Mouse (Mus musculus) B cell, adult 62 days (primary cell): ENCODE measurements around the gene Cdk7. TPM values are rescaled to one million over a fixed set of nuclear protein-coding genes. Genes with fewer than 3 reads are reported as not detected.

ENCODE experiments used
- total RNA-seq: library from RNA; stranded (reverse); gene quantifications from 4 replicates; pipeline ENCODE4 v1.2.4, GENCODE M21; 2023

The Cdk7 gene
- 27.7 to 32.3 TPM (median 31.1 TPM) in 4 replicates for total RNA-seq

GRCm38 (mm10) chr13:100730861-100731176 is at the start of gene Cdk7:
Gene Cdk7, minus strand, starts transcription at chr13:100730939.

DNA sequence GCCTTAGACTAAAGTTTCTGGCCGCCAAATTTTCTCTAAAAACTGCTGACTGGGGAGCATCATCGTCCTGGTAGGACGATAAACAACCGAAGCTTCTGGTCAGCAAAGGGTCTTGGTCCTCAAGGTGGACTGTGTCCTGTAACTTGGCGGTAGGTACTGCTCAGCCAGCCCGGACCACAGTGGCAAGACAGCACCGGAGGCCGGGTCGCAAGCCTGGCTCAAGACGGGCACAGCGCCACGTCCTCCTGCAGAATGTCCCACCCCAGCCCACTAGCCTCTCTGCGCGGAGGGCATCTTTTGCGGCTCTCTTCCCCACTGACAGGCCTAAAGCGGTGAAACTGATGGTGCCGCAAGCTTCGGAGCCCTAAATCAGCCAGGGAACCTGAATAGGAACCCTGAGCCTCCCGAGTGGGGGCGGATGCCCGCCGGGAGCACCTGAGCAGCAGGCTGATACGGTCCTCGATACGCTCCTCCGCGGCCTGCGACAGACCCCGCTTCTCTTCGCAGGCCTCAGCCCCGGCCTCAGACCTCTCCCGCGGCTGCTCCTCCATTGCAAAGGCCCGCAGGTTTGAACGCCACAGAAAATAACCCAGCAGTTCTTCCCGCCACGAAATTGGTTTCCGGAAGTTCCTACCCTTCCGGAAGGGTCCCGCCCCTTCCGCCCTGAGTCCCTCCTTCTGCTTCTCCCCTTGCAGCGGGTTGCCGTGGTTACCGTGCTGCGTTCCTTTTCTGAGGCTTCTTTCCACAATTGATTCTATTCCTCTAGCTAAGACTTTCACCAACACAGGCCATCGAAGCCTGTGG is 44.7 kb upstream of the Cdk7 start, which contains the start of gene Cenph:
Gene Cenph, minus strand, starts transcription at position 648 of the 804 bp plus-strand sequence.

GRCm38 (mm10) chr13:100744036-100744744 is 13.5 kb upstream of the Cdk7 start, which contains the start of gene Mrps36:
Gene Mrps36, minus strand, starts transcription at chr13:100744659.

DNA sequence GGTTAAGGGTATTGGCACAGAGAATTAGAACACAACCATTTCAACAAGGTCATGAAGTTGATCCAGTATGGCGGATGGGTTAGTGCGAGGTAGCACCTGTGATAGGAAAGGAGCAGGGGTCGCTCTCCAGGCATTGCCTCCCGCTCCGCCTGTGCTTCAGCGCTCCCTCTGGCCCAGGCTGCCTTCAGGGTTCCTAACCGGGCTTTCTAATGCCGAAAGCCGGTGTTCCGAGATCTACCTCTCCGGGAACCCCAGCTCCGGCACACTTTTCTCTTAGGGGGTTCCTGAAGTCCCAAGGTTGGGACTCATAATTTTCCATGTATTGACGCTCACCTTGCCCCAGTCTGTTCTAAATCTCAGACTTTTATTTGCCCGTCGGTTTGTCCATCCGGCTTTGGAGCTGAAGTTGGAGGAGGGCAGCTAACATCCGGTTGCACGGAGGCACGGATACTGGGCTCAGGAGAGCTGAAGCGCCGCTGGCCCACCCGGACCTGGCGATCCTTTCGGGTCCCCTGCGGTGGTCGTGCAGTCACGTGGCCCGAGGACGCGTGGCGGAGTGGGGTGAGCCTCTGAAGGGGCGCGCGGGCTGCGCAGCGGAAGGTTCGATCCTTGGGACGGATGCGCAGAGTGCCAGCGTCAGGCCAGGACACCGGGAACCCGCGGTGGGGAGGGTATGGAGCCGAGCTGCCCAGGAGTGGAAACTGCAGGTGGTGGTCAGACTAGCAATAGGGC is 61.3 kb downstream of the Cdk7 start, which contains the start of gene Ccdc125:
Gene Ccdc125, plus strand, starts transcription at position 427 of the 732 bp plus-strand sequence.

Other genes with a start within 250 kb of the Cdk7 start
- 50.4 to 58.8 TPM (median 52.8 TPM) in 4 replicates for gene Gtf2h2, start 238.4 kb downstream of the Cdk7 start, total RNA-seq
- gene Ocln, start 178.2 kb downstream of the Cdk7 start, total RNA-seq: 0.24 TPM in 1 of 4 replicates, not detected in the others
- 9.2 to 15.0 TPM (median 10.3 TPM) in 4 replicates for gene Marveld2, start 114.0 kb downstream of the Cdk7 start, total RNA-seq
- gene Ak6, start 80.0 kb downstream of the Cdk7 start, total RNA-seq: 77.6 to 114 TPM (median 112 TPM) in 4 replicates
- gene Rad17, start 79.9 kb downstream of the Cdk7 start, total RNA-seq: 30.3 to 33.0 TPM (median 31.0 TPM) in 4 replicates
- gene Taf9, start 79.4 kb downstream of the Cdk7 start, total RNA-seq: 17.9 to 39.0 TPM (median 26.3 TPM) in 4 replicates
- 13.0 to 15.8 TPM (median 13.8 TPM) in 4 replicates for gene Ccdc125, start 61.2 kb downstream of the Cdk7 start, total RNA-seq
- 20.9 to 31.8 TPM (median 27.9 TPM) in 4 replicates for gene Mrps36, start 13.7 kb upstream of the Cdk7 start, total RNA-seq
- 0.63 to 2.7 TPM (median 1.5 TPM) in 4 replicates for gene Cenph, start 45.0 kb upstream of the Cdk7 start, total RNA-seq
- gene Ccnb1, start 55.6 kb upstream of the Cdk7 start, total RNA-seq: 1.1 to 6.2 TPM (median 4.3 TPM) in 4 replicates
- 99.1 to 102 TPM (median 100 TPM) in 4 replicates for gene Slc30a5, start 102.5 kb upstream of the Cdk7 start, total RNA-seq